Comparison of ENCODE assay signal across 7 mouse cellular contexts in genomic region chr1:69138856-69139518, GRCm38 (mm10). TPM values are rescaled to one million over a fixed set of nuclear protein-coding genes. Genes with fewer than 3 reads are reported as not detected.
DNase-seq lines count a peak whose midpoint lies in the region; ATAC-seq and TF ChIP-seq lines count a peak whose summit lies in the region.

No protein-coding gene starts in this region.

- peak; percentile 58 for TF ChIP-seq CTCF in E14TG2a.4 (conservative IDR thresholded peaks at IDR 0.05; ENCODE audit: low read length)
- peak; percentile 25; the same call in 1 of the 2 replicates for TF ChIP-seq CTCF in lung, adult 2 months (IDR thresholded peaks at IDR 0.05; ENCODE audit: insufficient read depth, low read length)

- H3K4me1 ChIP-seq in E14TG2a.4 (replicated peaks; ENCODE audit: low read depth, low read length) = no peaks in the 10 kb centered on the region
- H3K4me1 ChIP-seq in forebrain, embryonic 13.5 days = no peaks in the 10 kb centered on the region
- no peaks in the 10 kb centered on the region for H3K4me1 ChIP-seq in lung, adult 2 months (ENCODE audit: control insufficient read depth, insufficient read depth, low read length)

- no peak overlapping the region for H3K4me3 ChIP-seq in E14TG2a.4 (replicated peaks; ENCODE audit: low read length)
- no peak overlapping the region for H3K4me3 ChIP-seq in forebrain, embryonic 13.5 days
- no peak overlapping the region for H3K4me3 ChIP-seq in lung, adult 2 months (replicated peaks; ENCODE audit: extremely low read depth, low read depth, low read length)

- peak; percentile 2 to 6 for DNase-seq in B cell, adult 2 months
- DNase-seq in c-Kit-positive CD71-positive TER-119-negative erythroid progenitor cells, embryonic 14.5 days (ENCODE audit: low read depth) = peak; percentile 39
- peak; percentile 51 to 65 for DNase-seq in kidney, postnatal 4 days
- peak; percentile 8 for DNase-seq in lung, adult 2 months
- peak; percentile 16 for DNase-seq in skeletal muscle tissue, adult 2 months (ENCODE audit: low read depth, low spot score)

- H3K27me3 ChIP-seq in E14TG2a.4 (ENCODE audit: insufficient read depth, low read length) = no peaks in the 10 kb centered on the region
- 0 out of 2 replicates have a peak, but pooled peaks cover 3% of the 10 kb centered on the region for H3K27me3 ChIP-seq in forebrain, embryonic 13.5 days

- no peak overlapping the region for H3K9ac ChIP-seq in forebrain, embryonic 13.5 days

- ATAC-seq in forebrain, embryonic 13.5 days = peak; percentile 76

- no peak overlapping the region for H3K27ac ChIP-seq in forebrain, embryonic 13.5 days

- H3K4me2 ChIP-seq in forebrain, embryonic 13.5 days = no peak overlapping the region

- no peak for TF ChIP-seq POLR2A in lung, adult 2 months (IDR thresholded peaks at IDR 0.05; ENCODE audit: borderline replicate concordance, extremely low read depth, low read depth, low read length)

- H3K36me3 ChIP-seq in E14TG2a.4 (ENCODE audit: insufficient read depth, low read length) = no peaks in the 10 kb centered on the region
- no peaks in the 10 kb centered on the region for H3K36me3 ChIP-seq in forebrain, embryonic 13.5 days (ENCODE audit: poor library complexity, severe bottlenecking)

- 39% methylated on average over 4 of the region's 4 CpGs for WGBS in forebrain, embryonic 13.5 days
- WGBS in lung, adult 2 months = 31% methylated on average over 4 of the region's 4 CpGs

- H3K9me3 ChIP-seq in E14TG2a.4 (ENCODE audit: low read length) = no peaks in the 10 kb centered on the region
- H3K9me3 ChIP-seq in forebrain, embryonic 13.5 days (replicated peaks) = no peaks in the 10 kb centered on the region

RNA-seq across cellular contexts. Expression of gene Erbb4, which starts 31.1 kb away (rescaled TPM):
- polyA plus RNA-seq in forebrain, embryonic 13.5 days (2015; fragmentation: Nextera tagmentation; extraction: Ambion mirVana) = 8.9 and 11.2 TPM in 2 replicates
- polyA plus RNA-seq in lung, adult 2 months (2012; rRNA removed) = 0.16 and 0.26 TPM in 2 replicates

Comparison
In these comparisons a context has a peak if more than half of its experiments do, and no peak if none do; other contexts are left out.
1. DNase-seq: peak in every context shown above with its lines; median percentile 58 in kidney, postnatal 4 days; 39 in c-Kit-positive CD71-positive TER-119-negative erythroid progenitor cells, embryonic 14.5 days; 16 in skeletal muscle tissue, adult 2 months; 8 in lung, adult 2 months; 4 in B cell, adult 2 months.